Mouse (Mus musculus) c-Kit-positive CD71-negative TER-119-negative erythroid progenitor cells, embryonic 14.5 days (primary cell): ENCODE measurements around the gene Ppil2.

Experiments used
- DNase-seq: peaks from one replicate; pipeline ENCODE4 v3.0.0-alpha.2; 2013; ENCODE audit warnings: low read depth

Gene Ppil2

DNA sequence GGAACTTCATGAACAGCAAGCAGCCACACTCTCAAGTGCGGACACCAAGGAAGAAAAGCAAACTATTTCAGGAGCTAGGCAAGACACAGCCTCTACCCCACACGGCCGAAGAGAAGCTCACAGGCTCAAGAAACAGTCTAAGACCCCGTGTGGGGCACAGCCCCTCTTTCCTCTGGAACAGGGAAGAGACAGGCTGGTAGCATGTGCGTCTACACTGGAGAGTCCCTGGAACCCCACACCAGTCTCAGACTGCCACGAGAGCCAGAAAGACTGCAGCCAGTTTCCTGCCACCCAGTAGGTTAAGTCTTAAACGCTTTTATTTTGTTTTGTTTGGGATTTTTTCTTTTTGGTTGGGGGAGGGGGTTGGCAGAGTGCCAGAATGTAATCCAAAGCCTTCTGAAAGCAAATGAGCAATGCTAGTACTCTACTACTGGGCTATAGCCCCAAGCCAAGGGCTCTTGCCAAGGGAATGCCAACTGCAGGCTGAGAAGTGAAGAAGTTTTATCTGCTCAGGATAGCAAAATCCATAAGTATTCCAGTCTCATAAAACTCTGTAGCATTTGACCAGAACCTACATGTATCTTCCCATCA, 8.3 kb downstream of the Ppil2 start:
- DNase-seq: no peak

DNA sequence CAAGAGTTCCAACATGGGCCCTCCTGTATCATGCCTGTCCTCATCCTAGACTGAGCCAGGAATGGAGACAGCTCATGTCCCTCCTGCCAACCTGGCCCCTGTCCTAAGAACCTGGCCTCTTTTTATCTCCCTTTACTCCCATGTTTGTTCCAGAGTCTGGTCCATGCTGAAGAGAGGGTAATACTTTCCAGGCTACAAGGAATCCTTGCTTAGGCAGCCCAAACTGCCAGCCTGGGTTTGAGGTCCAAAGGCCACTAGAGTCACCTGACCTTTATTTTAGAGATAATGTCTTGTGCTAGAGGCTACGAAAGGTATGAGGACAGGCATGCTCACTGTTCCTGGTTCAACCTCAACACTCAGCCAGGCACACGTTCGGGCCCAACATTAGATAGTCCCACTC, 14.1 kb downstream of the Ppil2 start:
- no peak for DNase-seq

DNA sequence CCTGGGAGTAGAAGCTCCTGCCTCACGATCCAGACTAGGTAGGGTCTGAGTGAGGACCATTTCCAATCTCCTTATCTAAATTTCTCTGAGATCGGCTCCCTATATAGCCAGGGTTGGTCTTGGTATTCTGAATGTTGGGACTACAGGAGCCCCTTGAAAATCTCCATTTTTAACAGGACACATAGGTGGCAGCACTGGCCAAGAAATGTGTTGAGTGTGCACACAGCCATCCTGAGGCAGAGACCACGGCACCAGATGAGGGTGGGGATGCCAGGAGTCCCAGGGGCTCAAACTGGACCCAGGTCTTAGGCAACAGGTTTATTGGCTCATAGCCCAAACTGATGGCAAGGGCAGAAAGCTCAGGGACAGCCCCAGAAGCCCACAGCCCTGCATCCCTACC, 22.7 kb downstream of the Ppil2 start:
- no peak for DNase-seq

DNA sequence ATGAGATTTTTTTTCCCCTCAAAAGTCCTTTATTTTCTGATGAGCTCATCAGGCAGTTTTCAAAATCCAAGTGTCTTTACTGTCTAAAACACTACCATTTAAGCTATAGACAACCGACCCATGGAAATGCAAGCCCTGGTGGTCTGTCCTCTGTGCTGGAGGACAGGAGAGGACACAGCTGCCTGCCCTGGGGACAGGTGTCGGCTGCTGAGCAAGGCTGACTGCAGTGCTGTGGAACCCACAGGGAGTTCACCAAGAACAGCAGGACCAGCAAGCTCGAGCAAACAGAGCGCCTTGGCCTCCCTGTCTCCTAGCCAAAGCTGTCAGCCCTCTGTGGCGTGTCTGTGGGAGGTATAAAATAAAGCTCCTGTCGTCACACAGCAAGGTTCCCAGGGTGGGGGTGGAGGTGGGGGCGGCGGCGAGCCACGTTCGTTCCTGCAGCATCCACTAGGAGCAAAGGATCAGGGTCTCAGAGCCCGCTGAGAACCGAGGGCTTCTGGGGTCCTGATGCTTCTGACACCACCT, 24.3 kb downstream of the Ppil2 start:
- no peak for DNase-seq

DNA sequence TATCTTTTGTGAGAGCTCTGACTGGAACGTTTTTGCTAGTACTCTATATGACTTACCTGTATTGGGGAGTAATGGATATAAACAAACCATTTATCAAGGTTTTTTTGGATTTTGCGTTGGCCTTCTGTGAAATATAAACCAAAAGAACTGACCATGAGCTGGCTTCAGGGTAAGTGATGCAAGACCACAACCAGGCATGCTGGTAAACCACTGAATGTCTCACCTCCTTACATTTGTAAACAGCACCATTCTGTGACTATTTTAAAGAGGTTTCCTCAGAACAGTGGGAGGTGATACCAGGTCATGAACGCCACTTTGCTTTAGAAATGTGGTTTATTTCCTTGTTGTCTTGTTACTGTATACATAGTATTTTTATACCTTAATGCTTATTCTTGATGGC, 24.8 kb downstream of the Ppil2 start:
- no peak for DNase-seq

DNA sequence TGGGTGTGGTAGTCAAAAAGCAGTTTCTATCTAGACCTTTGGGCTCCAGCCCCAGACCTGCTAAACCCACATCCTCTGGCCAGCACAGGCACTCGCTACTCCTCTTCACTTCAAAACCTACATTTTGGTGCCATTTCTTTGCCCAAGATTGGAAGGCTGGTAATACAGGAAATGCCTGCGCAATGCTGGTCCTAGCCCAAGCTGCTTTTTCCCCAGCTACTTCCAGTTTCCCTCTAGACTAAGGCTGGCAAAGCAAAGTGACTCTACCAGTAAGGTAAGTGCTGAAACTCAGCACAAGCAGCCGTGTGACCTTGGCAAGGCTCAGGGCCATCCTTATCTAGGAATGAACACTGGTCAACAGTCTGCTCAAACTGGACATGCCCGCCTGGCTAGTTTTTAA, 25.4 kb downstream of the Ppil2 start:
- no peak for DNase-seq

DNA sequence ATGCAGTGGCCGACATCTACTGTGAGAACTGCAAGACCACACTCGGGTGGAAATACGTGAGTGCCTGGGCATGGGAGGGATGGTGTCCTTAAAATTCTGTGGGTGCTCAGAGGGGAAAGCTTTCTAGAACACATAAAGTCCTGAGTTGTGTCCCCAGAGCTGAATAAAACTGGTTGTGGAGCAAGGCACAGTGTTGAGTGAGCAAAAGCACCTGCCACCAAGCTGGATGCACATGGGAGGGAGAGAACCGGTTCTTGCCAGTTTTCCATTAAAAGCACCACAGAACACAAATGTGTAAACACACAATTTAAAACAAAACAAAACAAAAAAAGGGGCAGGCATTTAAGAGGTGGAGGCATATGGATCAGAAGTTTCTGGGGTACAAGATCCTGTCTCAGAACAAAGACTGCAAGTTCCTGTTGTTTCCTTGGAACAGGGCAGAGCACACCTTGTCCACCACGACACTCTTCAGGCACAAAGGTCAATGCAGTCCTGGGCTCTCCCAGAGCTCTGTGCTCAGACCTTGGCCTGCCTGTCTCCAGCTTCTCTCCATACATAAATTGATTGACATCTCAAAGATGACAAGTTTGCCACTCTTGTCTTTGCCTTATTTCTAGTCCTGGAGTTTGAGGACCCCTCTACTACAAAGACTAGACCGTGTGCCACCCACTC, 28.8 kb downstream of the Ppil2 start:
- DNase-seq: no peak

DNA sequence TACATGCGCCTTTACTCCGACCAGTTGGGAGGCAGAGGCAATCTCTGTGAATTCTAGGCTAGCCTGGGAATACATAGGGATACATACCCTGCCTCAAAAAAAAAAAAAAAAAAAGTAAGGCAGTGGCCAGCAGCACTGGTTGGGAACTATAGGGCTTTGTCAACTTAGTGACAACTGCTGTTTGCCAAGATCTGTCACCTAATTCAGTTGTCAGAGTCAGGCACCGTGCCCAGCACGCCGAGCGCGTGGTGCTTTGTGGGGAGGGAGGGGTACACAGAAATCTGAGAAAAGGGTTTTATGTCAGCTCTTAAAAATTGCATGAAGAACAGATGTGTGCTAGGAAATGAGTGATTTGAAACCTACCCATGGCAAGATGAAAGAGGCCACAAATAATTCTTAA, 33.0 kb downstream of the Ppil2 start:
- DNase-seq: no peak

DNA sequence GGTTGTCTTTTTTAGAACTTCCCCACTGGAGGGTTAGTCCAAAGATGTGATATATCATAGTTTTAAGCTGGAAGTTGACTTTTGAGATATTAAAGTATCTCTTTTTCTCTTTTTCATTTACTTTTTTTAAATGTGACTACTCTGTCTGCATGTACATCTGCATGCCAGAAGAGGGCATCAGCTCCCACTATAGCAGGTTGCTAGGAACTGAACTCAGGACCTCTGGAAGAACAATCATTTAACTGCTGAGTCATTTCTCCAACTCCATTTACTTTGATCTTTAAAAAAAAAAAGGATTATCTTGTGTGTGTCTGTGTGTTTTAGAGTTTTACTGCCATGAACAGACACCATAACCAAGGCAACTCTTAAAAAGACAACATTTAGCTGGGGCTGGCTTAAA, 34.2 kb downstream of the Ppil2 start:
- no peak for DNase-seq

DNA sequence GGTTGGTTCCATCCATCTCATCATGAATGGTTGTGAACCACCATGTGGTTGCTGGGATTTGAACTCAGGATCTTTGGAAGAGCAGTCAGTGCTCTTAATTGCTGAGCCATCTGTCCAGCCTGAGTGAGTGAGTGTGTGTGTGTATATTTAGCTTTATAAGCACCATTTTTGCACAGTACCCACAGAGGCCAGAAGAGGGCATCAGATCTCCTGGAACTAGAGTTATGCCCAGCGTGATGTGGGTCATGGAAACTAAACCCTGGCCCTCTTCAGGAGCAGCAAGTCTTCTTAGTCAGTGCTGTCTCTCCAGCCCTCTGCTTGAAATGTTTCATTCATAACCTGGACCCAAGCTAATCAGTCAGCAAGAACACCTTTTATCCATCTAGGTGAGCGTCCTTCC, 34.8 kb downstream of the Ppil2 start:
- DNase-seq: no peak

DNA sequence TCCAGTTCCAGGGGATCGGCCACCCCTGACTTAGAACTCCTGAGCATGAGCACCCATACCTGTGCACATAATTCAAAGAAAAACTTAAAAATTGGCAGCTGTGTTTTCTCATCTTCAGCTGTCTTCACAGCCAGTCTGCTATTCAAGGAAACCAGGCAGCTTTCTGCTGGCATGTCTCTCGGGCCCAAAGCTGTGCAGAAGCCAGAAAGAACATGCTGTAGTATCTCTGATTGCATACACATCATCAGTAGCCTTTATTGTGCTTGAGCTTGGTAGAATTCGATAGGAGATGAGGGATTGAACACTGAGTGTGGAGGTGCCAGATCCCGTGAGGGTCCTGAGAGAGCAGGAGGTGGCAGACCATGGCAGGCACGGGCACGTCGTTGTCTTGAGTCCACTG, 38.1 kb downstream of the Ppil2 start:
- no peak for DNase-seq

DNA sequence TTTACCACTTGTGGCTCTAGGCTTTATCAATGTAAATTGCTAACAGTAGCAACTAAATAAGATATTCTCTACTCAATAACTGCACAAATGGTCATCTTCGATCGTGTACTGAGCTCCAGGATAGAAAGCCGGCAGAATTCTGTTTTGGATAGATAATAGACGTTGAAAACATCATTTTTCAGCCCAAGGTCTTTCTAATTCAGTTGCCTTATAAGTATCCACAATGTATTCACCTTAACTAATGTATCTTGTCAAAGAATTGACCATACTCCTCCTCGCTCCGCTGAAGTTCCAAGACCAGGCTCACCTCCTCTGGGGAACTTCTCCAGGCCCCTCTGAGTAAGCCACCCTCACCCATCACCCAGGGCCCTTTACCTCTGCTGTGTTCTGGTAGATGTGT, 40.3 kb downstream of the Ppil2 start:
- DNase-seq: no peak

DNA sequence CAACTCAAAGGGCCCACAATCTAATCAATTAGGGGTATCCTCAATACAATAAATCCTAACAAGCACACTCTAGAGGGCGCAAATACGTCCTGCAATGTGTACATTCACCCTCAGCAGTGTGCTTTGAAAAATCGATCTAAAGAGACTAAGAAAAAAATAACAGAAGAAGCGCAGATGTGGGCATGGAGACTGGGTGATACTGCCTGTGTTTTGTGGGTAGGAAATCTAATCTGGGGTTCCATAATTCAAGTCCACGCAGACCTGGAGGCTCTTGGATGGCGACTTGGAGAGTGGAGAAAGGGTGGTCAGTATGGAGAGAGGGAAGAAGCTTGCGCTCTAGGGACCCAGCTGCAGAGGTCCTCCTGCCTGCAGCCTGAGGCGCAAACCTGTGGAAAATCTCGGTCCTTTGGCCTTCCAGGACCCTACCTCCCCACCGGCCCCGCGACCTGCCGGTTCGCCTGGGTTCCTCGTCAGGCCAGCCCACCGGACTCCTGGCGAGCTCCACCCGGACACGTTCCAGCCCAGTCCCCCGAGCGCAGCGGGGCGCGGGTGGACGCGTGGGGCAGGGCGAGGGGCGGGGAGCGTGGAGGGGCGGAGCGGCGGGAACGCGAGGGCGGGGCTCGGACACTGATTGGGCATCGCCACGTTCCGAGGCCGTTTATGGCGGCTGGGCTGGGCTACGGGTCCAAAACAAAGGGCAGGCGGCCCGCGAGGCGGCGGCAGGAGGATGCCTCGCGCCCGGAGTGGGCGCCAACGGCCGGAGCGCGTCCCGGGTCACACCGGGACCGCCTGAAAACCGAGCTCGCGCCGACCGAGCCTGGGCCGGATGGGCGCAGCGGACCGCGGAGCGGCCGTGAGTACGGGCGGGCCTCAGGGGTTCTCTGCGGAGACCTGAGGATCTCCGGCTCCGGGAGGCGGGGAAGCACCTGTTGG, 41.3 kb downstream of the Ppil2 start, which contains the start of gene Ypel1:
Gene Ypel1, plus strand, starts transcription at position 186 of the 933 bp plus-strand sequence.
- DNase-seq: peak; percentile 34

DNA sequence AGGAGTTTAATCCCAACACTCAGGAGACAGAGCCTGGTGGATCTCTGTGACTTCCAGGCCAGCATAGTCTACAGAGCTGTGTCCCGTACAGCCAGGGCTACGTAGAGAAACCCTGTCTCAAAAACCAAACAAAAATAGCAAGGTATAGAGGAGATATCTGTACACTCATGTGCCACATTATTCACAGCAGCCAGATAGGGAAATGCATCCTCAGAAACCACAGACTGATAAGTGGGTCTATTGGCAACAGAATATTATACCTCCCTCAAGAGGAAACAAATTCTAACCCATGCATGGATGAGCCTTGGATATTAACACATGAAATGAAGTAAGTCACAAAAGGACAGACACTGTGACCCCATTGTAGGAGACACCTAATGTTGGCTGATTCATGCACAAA, 43.5 kb downstream of the Ppil2 start:
- no peak for DNase-seq

DNA sequence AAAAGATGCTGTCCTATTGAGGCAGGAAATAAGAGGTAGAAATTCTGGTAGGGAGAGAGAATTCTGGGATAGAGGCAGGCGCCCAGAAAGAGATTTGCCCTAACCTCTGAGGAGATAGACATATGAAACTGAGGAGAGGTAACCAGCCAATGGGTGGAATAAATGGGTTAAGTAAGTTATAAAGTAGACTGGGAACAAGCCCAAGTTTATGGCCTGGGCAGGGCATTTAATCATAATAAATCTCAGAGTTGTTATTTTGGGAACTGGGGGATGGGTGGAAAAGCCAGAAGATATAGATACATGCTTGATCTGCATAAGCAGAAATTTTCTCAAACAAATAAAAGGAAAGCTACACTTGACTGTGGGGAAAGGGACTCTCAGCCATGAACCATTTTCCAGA, 48.7 kb downstream of the Ppil2 start:
- no peak for DNase-seq

DNA sequence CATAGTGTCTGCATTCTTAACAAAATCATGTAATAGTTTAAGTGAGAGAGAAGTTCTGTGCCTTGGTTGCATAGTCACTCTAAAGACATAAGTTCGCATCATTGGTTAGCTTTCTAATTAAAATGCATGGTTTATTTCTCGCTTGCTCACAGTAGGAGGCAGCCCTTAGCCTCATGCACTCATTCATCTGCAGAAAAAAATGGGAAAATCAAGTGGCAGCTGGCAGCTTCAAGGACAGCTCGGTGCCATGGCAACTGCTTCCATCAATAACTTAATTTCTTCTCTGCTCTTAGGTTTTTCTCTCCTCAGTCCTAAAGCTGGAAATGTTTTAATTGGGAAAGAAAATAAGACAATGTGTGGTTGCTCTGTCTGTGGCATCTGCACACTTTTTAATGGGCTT, 55.5 kb downstream of the Ppil2 start:
- no peak for DNase-seq

DNA sequence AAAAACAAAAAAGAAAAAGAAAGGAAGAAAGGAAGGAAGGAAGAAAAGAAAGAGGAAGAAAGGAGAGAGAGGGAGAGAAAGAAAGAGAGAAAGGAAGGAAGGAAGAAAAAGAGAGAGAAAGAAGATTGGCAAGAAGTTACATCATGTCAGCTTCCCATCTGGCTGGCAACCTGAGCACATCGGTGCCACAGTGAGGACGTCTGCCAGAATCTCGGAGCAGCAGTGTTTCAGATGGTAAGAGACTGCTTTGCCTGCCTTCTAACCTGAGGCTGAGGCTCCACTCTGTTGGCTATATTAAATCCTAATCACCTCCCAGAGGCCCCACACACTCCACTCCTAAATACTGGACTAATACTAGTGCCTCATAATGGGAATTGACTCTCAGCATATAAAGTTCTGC, 57.2 kb downstream of the Ppil2 start:
- no peak for DNase-seq

DNA sequence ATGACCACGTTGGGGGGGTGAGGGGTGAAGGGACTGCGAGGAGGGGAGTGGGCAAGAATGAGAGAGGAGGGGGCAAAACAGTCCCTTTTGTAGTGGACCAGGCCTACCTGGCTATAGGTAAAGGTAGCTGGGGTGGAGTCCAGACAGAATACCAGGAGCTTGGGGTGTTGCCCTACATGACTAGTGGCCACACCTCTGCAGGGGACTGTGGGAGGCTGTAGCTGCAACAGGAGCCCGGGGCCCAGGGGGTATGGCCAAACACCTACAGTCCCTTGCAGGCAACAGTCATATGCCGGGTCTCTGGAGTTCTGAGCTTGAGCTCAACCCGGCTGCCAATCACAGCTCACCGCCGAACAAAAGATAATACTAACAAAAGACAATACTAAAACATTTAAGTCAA, 59.0 kb downstream of the Ppil2 start:
- DNase-seq: no peak

DNA sequence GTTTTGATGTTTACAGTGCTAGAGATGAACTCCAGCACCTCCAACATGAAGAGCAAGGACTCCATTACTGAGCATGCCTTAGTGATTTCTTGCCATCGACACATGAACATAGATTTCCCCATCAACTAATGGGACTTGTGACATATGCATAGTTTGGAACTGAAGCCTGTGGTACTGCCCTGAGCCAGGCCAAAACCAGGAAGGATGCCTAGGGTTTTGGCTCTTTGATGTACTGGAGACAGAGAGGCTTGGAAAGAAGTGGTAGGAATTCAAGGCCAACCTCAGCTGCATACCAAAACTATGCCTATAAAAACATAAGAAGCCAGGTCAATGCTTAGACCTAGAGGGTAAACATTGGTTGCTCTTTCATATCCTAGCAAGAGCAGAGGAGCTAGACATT, 61.2 kb downstream of the Ppil2 start:
- DNase-seq: no peak

DNA sequence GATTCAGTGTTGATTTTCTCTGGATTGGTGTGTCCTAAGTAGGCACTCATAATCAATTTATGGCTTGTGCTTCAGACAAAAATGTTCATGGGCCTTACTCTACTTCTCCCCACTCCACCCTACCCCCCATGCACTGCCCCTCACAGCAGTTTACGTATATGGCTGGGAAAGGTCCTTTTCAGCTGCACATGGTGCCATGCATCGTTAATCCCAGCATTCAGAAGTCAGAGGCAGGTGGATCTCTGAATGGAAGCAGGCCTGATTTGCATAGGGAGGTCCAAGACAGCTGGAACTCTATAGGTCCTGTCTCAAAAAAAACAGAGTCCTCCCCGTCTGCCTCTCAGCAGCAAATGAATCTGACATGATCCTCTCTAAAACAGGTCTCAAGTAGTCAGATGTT, 65.8 kb downstream of the Ppil2 start:
- DNase-seq: no peak

DNA sequence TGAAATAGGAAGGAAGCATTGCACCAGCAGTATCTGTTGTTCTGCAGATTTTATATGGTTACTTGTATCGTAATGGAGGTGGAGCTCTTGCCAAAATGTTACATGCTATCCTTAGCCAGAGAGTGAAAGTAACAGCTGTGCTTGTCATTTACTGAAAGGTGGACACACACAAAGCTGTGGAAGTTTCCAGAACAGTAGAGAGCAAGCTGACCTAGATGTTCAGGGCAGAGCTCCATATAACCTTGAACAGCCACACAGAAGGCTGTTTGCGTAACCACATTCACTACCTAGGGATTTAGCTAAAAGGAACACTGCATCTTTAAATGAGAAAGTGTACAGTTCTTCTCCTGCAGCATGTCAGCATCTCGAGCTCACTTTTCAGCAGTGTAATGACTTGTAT, 66.7 kb downstream of the Ppil2 start:
- no peak for DNase-seq

DNA sequence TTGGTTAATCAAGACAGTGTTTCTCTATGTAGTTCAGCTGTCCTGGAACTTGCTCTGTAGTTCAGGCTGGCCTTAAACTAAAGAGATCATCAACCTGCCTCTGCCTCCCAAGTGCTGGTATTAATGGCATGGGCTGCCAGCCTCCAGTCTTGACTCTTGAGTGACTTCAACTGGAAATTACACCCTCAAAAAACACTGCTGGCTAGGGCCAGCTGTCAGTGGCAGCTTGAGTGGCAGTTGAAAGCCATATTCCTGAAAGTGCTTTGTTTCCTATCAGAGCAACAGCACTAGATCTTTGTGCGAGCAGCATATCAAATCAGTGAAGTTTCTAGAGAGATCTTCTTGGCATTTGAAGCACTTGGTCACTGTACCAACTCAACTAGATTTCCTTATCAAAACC, 69.6 kb downstream of the Ppil2 start:
- no peak for DNase-seq

DNA sequence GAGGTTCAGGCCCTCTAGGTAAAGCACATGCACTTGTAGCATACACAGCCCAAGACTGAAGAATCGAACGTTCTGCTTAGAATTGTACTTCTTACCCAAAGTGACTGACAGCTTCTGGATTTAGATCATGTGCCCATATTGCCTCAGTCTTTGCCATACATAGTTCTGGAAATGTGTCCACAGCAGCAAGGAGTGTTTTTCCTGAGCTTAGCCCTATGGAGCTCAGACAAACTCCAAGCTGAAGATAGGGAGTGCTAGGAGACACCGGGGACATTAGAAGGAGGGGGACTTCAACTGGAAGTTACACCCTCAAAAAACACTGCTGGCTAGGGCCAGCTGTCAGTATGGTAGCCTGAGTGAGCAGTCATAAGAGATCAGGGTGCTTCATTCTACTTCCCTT, 70.3 kb downstream of the Ppil2 start:
- no peak for DNase-seq
